Mouse (Mus musculus) brain, embryonic 14.5 days (tissue): ENCODE data around the gene Lrba. TPM values are rescaled to one million over a fixed set of nuclear protein-coding genes. Genes with fewer than 3 reads are reported as not detected.

ENCODE experiments used
- DNase-seq: peaks from one replicate; pipeline ENCODE4 v3.0.0-alpha.2; 2011; ENCODE audit warnings: low read depth
- CTCF ChIP-seq: fragments of 200-500 bp; IDR thresholded peaks from 2 replicates; pipeline ENCODE4 v1.5.1; 2012; ENCODE audit warnings: inconsistent platforms, mild to moderate bottlenecking, moderate library complexity, borderline replicate concordance; ENCODE audit not compliant: insufficient read depth, insufficient read length; ENCODE audit errors: extremely low read depth
- POLR2A ChIP-seq: fragments of 200-500 bp; IDR thresholded peaks from 2 replicates; pipeline ENCODE4 v1.6.1; 2012; ENCODE audit warnings: mild to moderate bottlenecking, inconsistent platforms, borderline replicate concordance; ENCODE audit not compliant: poor library complexity, insufficient read depth, insufficient read length, severe bottlenecking; ENCODE audit errors: extremely low read depth
- polyA plus RNA-seq: library from polyadenylated mRNA; depleted of rRNA; stranded (reverse); fragments of >200 nt; gene quantifications from 2 replicates; pipeline ENCODE4 v1.2.3, GENCODE M21; 2012

Lrba gene
- polyA plus RNA-seq, 1 experiment = 16.8 TPM

GRCm38 (mm10) chr3:86629379-86629778 is 404.9 kb downstream of the Lrba start:
- no peak for DNase-seq

DNA sequence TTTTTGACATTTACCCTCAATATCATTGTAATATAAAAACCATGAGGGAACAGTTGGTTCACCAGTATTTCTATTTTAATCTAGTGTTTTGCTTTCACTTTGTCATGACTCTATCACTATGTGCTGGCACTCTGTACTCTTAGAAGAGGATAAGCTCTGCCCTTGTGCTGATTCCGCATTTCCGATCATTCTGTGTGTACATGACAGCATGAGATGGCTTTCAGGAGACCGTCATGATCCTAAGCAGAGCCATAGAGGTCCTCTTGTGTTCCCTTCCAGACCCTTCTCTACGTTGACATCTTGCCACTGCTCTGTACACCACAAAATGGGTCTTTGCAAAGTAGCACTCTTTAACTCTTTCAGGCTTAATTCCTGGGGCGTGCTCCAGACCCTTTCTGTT is 411.0 kb downstream of the Lrba start:
- TF ChIP-seq CTCF (no peak), POLR2A (no peak)
- no peak for DNase-seq

More at GRCm38 (mm10) chr3:86629379-86629778, 404.9 kb downstream of the Lrba start:
- TF ChIP-seq POLR2A (no peak), CTCF (no peak)

- no peak for TF ChIP-seq POLR2A
- TF ChIP-seq CTCF = no peak
- peak; percentile 26 for DNase-seq
Observed at GRCm38 (mm10) chr3:86635940-86636339, 411.5 kb downstream of the Lrba start.

DNA sequence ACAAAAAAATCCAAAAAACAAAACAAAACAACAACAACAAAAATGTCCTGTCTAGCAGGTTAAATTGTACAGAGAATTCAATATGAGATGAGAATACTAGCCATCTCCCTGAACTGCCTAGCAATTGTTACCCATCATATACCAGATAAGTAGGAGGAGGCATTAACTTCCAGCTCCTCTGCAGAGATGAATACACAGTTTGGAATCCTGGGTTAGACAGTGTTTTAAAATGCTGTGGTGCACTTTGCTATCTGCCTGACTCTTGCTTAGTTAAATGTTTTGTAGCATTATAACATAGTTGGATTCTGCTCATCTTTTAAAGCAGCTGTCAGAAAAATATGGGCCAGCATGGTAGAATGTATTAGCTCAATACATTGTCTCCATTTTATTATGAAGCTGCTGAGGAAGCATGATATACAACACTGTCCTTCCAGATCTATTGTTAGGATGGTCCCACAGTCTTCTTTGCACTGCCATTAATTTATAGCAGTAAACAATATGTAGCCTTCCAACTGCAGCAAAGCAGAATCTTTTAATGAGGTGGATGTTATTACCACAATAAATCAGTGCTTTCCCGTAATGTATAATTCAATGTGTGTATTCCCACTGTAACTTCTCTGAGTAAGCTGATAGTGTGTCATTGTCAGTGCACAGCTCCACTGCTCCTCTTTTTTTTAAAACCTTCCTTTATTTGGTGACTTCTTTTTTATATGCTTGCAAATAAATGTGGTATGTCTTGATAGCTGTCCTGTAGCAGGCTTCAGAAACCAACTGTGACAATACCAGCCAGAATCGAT is 414.3 kb downstream of the Lrba start:
- DNase-seq = peak; percentile 22

DNA sequence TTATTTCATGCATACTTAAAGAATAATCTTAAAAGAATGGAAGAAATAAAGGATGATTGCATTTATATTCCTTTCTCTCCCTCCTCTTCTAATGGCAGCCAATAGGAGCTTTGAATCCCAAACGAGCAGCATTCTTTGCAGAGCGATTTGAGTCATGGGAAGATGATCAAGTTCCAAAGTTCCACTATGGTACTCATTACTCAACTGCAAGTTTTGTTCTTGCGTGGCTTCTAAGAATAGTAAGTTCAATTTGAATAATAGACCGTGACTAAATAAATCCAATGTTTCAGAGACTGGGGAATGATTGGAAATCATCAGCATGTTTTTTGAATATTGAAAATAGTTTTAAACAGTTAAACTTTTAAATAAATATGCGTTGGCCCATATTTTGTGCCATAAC is 416.9 kb downstream of the Lrba start:
- no peak for TF ChIP-seq POLR2A
- TF ChIP-seq CTCF = no peak

More for the DNA sequence above, 414.3 kb downstream of the Lrba start:
- TF ChIP-seq POLR2A (no peak), CTCF (no peak)

DNA sequence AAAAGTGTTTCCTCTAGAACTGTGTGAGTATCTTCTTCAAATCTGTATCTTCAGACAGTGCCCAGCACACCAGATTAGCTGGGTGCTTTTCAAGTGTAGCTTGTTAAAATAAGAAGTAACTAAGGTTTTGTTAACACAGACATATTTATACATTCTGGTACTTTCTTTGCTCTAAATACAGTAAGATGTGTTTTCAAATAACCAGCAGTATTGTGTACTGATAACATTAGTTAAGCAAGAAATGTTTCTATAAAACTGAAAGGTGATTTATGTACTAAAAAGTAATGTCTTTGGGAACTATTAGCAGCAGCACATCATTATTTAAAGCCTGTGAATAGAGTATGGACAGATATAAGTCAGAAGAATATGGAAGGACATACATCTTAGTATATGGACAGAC is 417.3 kb downstream of the Lrba start:
- TF ChIP-seq POLR2A = no peak
- no peak for TF ChIP-seq CTCF
- DNase-seq = no peak

More for the DNA sequence above, 416.9 kb downstream of the Lrba start:
- DNase-seq = no peak

- no peak for DNase-seq
- TF ChIP-seq CTCF (no peak), POLR2A (no peak)
Observed at GRCm38 (mm10) chr3:86646771-86647170, 422.3 kb downstream of the Lrba start.

- TF ChIP-seq CTCF (no peak), POLR2A (no peak)
- peak; percentile 58 for DNase-seq
Observed at GRCm38 (mm10) chr3:86651006-86651405, 426.5 kb downstream of the Lrba start.

DNA sequence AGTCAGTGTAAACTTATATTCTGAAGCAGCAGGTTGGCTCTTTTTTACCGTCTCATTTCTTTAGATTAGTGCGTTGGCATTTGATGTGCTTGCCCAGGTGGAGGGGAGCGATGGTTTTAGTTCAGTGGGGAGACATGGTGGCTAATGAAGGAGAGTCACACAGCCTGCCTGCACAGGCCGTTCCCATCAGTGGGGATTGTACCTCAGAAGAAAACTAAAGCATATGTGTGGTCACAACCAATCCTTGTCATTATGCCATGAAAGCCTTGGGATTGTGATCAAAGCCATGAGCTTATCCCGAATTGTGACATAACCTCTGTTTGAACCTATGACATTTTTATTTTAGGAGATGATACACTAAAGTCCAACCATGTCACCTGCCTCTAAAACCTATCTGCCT is 434.8 kb downstream of the Lrba start:
- no peak for DNase-seq
- TF ChIP-seq POLR2A = no peak
- TF ChIP-seq CTCF = no peak

DNA sequence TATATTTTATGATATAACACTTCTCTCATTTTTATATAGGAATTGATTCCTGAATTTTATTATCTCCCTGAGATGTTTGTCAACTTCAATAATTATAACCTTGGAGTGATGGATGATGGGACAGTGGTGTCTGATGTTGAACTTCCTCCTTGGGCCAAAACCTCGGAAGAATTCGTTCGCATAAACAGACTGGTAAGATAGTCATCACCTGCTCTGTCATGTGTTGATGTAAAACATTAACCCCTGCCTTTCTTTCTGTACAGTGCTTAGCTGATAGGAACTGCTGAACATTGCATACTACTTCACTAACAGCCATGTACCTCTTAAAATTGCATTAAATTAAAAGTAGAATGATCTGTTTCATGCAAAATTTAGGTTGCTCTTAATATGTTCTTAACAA is 439.9 kb downstream of the Lrba start:
- DNase-seq = no peak

DNA sequence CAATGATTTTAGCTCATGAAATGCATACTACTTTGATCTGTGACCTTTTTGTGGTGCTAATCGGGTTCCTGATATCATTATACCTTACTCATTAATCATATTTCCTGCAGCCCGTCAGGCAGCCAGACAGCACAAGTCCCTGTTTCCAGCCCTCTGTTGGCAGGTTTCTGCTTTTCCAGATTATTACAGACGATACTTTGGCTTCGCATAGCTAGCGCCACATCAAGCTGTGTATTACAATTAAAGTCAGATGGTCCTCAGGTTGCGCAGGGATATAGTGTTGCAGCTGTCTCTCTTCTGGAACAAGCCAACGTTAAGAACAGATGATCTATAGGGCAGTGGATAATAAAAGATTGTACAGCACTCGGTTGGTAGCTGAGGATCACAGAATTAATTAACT is 443.7 kb downstream of the Lrba start:
- peak; percentile 61 for DNase-seq
- TF ChIP-seq CTCF (no peak), POLR2A (no peak)

More for the DNA sequence above, 439.9 kb downstream of the Lrba start:
- TF ChIP-seq POLR2A (no peak), CTCF (no peak)

GRCm38 (mm10) chr3:86677573-86678155 is 453.2 kb downstream of the Lrba start:
- TF ChIP-seq CTCF = no peak
- no peak for TF ChIP-seq POLR2A
- no peak for DNase-seq

DNA sequence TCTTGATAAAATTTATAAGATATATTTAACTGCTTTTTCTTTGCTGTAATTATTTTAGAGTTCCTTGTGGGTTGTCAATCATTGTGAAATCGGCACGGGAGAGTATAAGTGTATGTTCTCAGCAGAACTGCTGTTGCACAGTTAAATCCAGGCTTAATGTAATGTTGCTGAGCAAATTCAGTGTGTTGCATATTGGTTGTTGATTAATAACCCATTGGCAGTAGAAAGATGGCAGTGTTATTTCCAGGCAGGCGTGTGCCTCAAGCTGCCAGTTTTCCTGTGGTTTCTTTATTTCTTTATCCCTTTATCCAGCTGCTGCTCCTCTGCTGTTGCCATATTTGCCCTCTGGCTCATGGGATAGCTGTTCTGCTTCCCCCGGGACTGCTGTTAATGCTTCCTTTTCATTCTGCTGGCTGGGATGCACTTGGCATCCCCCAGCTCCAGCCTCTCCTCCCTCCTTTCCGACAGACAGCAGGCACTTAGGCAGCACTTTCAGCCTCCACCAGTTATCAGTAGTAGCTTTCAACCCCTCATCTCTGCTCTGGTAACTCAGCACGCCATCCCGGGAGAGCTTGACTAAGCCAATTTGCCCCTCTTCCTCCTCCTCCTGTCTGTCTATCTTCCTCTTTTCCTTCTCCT is 463.2 kb downstream of the Lrba start:
- peak; percentile 86 for DNase-seq
- TF ChIP-seq POLR2A (no peak), CTCF (no peak)

DNA sequence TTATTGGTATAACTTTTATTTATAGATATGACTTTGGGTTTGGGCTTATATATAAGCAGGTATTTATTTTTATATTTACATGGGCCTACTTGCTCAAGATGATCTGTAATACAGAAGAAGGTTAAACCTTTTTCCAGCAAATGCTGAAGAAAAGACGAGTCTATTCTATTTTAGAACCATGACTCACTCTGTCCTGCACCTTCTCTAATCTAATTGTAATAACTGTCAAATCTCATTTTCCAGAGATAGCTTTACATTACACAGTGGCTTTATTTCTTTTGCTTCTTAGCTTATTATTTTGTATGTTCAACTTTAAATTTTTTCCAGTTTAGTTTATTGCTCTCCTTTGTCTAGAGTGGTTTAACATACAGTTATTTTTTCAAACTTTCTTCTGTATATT is 464.0 kb downstream of the Lrba start:
- no peak for TF ChIP-seq CTCF
- no peak for TF ChIP-seq POLR2A
- DNase-seq = no peak

DNA sequence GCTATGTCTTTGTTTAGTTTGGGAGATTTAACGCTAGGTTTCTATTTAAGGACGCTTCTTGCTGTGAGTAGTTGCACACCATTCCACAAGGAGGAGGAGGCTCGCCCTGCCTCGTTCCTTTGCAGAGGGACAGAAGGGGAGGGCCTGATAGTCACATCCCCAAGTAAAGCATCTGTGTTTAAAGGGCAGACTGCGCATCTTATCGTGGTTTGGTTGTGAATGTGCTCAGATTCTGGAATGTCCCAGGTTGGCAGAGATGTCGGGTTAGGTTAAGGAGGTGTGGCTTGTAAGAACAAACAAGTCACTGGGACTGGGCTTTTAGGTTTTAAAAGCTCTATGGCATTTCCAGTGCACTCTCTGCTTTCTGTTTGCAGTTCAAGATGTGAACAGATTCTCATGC is 464.8 kb downstream of the Lrba start:
- peak; percentile 45 for DNase-seq
- TF ChIP-seq POLR2A (no peak), CTCF (peak; percentile 13; the same call in 1 of the 2 replicates)
